Mouse (Mus musculus): Measurements from ENCODE around the gene Ccdc73.

DNA sequence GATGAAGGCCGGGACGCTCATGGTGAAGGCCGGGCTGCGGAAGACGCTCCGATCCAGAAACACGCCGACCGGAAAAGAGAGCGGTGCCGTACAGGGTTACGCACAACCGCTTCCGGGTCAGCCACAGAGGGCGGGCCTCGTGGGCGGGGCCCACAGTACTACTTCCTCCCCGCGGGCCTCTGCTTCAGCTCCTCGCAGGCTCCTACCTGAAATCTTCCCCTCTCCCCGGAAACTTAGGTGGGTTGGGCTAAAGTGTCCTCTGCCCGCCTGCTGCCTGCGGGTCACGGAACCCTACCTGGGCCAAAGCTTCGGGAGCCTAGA, 149.3 kb downstream of the Ccdc73 start, which contains the start of gene Eif3m:
- TF ChIP-seq CTCF (IDR thresholded peaks at IDR 0.05; ENCODE audit: extremely low read depth, insufficient read depth, low read length) (no peak), POLR2A (IDR thresholded peaks at IDR 0.05; ENCODE audit: extremely low read depth, insufficient read depth, low read length) (peak; percentile 60)

Measured in cortical plate, adult 2 months (tissue).